Mouse (Mus musculus): Measurements from ENCODE around the gene Plcb4.

Gene Plcb4

DNA sequence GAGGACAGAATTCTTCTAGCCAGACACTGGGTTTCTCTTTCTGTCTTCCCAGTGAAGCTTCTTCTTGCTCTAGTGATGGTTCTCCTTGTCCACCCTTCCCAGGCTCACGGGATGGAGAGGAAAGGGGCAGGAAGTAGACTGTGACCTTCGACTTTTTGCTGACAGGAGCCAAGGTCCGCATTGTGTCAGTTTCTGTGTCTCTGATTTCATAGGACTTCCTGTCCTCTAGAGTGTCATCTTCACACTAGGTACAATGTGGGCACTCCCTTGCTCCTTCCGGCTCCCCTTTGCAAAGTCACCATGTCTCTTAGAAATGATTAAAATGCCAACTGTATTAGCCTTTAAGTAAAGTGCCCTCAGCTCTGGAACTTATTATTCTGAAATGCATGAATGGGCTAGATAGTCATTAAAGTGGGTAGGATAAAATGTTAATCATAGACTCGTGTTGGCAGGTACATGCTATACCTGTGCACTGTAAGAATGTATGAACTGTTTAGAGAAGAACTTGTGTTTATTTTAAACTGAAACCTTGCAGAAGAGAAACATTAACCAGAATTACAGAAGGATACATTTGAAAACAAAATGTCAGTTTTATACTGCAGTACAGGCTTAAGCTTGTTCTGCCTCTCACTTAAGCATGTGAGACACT lies 152.8 kb downstream of the Plcb4 start:
- DNase-seq (ENCODE audit: low read depth) = no peak

DNA sequence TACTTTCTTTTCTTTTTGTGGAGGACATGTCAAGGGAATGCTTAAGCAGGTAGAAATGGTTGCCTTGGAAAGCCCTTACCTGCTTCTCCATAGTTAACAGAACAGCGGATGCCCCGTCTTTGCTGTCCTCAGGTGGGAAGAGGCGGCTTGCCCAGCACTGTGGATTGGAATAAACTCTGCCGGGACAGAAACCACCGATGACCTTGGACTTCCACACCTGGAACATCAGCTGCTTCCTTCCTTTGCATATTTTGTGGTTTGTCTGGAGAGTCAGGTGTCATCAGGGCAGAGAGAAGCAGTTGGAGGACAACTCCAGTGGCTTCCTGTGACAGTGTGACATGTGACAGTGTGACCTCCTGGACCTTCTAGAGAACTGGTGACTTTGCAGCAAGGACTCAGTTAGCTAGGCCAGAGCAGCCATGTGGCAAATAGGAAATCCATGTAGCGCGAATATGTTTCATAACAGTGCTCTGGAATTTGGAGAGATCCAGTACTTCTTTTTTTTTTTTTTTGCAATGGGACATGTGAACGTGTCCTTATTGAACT lies 154.0 kb downstream of the Plcb4 start:
- no peak for DNase-seq (ENCODE audit: low read depth)

DNA sequence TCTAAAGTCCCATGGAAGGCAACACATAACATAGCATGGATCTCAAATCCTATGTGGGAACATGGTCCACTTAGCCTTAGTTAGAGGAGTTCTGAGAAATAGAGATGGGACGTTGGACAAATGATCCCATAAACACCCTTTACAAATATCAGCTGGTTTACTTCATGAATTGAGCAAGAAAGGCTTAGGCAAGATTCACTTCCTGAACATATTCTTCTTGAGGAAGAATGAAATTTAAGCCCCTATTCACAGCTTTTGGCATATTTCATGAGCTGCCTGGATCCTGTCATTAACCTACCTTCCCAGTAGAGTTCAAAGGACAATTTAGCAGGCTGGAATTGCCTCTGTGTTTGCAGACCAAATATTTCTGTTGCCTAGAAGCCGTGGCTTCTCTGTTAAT lies 161.9 kb downstream of the Plcb4 start:
- no peak for DNase-seq (ENCODE audit: low read depth)

DNA sequence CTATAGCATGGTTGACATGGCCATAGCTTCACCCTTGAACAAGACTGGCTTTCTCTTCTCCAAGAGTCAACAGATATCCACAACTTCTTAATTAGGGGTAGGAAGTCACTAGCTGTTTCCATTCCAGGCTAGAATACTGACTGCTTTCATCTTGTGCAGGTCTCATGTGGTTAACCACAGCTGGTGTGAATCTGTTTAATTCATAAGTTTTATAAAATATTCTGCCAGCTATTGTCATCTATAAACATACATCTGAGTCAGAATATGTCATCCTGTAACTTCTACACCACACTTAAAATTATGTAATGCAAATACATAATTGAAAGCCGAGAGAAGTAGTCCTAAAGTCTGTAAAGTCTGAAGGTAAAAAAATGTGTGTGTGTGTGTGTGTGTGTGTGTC lies 164.9 kb downstream of the Plcb4 start:
- no peak for DNase-seq (ENCODE audit: low read depth)

DNA sequence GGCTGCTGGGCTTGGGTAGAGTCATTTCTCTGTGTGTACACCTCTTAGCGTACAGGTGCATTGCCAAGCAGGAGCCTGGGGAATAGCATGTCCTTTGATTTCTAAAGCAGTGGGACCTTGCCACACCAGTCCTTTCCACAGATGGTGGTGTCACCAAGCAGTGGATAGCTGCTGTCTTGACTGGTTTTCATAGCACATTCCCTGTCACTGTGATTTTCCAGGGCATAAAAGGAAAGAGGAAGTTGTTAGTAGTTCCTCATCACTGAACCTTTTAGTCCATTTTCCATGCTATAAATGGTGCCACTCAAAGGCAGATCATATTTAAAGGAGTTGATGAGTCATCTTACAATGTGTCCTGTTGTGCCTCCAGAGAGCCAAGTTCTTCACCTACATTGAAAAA lies 165.9 kb downstream of the Plcb4 start:
- DNase-seq (ENCODE audit: low read depth) = no peak

DNA sequence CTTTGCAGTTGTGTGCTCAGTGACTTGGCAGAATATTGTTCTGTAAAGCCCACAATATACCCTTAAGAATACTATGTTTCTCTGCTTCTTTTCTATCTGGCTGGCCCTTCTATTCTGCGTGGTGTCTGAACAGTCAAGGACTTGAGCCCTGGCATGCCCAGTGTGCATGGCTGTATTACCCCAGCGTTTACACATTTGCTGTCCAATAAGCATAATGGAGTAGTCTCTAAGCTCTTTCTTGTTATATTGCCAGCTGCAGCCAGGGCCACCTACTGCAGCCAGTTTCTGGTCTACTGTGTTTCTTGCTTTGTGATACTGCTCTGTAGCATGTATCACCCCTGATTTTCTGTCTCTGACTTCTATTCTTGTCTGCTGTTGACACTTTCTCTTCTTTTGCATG lies 166.8 kb downstream of the Plcb4 start:
- no peak for DNase-seq (ENCODE audit: low read depth)

DNA sequence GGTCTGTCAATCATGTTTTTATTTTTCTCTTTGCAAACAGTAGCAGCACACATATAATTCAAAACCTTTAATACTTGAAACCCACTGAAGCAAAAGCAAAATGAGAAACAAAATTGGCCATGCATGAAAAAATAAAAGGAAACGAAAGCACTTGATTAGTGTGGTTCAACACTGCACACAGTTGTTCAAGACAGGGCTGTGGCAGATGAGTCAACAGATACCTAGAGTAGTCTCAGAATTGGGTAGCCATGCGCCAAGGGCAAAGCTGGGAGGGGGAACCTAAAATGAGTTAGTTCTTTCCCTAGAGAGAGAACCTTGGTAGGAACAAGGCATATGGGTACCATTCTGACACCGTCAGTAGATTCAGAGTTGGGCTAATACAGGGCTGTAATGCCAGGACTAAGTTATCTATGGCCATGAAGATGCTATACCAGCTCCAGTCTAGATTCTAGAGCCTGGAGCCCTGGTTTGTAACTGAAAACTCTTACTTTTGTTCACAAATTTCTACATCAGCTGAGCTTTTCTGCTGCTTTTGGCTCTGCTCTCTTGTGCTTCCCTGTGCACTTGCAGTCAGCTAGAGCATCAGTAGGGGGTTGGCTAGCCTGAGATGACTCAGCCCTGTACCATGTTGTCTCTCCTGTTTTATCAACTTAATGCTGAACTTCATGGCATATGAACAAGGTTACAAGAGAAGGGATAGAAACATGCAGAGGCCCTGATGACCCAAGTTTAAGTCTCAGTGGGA lies 168.0 kb downstream of the Plcb4 start:
- DNase-seq (ENCODE audit: low read depth) = no peak

DNA sequence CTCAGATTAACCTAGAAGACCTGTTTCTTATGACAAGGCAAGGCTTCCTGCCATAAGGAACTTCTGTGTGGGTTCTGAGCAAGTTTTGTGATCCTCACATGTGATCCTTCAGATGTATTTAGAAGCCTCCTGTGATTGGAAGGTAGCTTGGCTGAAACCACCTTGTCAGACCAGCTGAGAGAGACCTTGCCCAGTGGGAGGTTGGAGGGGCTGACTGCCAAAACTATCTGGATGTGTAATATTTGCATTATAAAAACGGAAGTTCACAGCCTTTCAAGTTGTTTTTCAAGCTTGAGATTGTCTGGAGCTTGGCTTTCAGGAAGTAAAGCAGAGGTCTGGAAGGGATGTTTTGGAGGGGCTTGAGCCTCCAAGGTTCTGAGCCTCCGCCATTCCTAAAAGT lies 169.6 kb downstream of the Plcb4 start:
- DNase-seq (ENCODE audit: low read depth) = no peak

DNA sequence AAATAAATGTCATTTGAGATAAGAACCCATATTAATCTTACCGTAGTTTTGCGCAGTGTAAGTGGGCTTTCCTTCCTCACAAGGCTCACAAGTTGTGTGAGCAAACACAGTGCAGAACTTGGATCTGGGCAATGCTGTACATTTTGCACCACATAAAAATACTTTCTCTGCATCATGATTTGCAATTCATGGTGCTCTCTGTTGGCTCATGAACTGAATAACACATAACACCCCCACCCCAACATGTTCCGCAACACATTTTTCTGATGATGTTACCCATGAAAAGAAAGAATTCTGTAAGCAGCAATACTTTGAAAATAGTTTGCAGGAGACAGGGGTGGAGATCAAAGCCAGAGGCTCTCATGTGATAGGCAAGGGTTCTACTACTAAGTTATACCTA lies 174.9 kb downstream of the Plcb4 start:
- DNase-seq (ENCODE audit: low read depth) = no peak

DNA sequence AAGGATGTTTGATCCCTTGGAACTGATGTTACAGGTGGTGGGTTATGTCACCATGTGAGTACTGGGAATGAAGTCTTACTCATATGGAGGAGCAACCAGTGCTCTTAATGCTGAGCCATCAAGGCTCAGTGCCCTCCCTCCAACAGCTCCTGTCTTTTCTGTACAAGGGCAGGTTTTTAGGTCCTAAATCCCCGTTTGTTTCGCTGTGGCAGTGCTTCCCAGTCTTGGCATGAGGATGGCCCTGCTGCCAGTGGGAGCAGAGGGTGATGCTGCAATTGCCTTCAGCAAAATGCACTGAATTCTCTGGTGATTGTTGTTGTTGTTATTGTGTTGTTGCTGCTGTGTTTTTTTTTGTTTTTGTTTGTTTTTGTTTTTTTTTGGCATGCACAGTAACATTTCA lies 175.6 kb downstream of the Plcb4 start:
- no peak for DNase-seq (ENCODE audit: low read depth)

DNA sequence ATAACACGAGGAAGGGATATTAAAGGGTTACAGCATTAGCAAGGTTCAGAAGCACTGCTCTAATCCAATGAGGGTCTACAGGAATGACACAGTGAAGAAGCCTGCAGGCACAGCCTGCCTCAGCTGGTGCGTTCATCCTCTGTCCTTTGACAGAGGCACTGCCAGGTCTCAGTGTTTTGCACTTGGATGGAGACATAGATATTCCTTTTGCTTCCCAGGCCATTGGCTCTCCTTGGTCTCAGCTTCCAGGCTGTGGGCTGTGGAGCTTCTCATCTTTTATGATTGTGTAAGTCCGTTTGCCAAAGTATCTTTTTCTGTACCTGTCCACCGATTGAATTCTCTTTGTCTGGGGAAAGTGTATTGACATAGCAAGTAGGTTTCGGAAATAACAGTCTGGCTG lies 177.1 kb downstream of the Plcb4 start:
- DNase-seq (ENCODE audit: low read depth) = no peak

DNA sequence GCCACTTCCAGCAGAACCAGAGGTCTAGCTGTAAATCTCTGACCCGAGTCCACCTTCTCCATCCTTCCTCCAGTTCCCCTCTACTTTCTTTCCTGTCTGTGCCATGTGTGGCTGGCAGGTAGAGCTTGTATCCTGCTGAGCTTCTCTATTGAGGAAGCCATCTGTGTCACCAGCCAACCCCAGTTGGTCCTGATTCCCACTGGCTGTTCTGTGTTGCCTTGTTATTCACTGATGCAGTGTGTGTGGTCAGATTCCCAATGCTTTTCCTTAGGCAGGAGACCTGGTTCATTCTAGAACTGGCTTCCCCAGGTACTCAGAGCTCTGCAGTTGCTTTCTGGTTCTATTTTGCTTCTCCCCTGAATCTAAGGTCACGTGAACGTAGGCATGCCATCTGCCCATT lies 177.6 kb downstream of the Plcb4 start:
- DNase-seq (ENCODE audit: low read depth) = no peak

DNA sequence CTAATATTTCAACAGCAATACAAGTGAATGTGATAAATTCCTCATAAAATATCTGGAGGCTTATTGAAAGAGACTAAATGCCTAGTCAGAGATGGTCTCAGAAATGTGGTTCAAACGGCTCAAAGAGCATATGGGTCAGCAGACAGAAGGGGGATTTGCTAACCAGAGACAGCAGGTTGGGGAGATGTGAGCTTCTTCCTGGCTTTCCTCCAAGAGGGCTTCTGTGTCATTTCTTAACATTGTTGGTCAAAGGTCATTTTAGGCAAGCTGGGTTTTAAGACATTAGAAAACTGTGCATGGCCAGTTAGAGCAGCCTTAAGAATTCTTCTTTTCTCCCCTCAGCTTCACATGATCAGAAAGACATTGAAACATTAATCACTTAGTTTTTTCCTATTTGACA lies 178.9 kb downstream of the Plcb4 start:
- DNase-seq (ENCODE audit: low read depth) = no peak

DNA sequence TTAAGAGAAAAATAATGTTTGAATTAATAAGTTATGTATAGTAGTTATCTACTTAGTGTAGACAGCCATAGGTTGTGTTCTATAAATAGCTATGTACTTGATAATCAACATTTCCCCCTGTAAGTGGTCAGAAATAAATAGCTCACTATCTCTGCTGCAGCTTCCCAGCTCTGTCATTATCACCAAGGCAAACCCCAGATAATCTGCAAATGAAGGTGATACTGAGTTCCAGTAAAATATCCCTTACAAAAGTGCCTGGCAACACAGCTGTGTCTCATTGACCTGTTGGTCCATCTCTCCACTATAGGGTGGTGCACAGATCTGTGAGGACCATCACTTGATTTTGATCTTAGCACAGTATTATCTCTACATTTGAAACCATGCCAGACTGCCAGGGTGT lies 179.3 kb downstream of the Plcb4 start:
- no peak for DNase-seq (ENCODE audit: low read depth)

DNA sequence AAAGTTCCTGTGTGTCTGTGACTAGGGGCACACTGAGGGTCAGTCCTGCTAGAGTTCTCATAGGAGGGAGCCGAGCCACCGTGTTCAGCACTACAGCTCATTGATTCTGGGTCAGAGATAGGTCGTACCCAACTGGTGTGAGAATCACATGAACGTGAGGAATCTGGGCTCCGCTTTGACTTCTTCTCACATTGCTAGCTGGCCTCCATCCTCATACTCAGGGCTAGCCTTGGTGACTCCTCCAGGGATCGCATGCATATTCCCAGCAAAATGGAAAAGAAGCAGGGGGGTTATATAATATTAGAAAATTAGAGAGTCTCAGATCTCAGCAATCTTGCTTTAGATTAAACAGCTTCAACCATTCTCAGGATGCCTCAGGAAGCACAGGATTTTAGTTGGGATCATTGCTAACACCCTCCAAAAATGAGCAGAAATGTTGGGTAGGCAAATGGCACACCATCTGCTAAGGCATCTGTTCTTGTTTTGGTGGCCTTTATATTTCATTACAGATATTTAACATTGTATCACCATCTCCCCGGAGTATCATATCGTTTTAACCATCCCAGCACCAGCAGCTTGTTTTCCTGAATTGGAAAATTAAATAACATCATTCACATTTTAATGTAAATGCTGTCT lies 180.0 kb downstream of the Plcb4 start:
- DNase-seq (ENCODE audit: low read depth) = no peak

DNA sequence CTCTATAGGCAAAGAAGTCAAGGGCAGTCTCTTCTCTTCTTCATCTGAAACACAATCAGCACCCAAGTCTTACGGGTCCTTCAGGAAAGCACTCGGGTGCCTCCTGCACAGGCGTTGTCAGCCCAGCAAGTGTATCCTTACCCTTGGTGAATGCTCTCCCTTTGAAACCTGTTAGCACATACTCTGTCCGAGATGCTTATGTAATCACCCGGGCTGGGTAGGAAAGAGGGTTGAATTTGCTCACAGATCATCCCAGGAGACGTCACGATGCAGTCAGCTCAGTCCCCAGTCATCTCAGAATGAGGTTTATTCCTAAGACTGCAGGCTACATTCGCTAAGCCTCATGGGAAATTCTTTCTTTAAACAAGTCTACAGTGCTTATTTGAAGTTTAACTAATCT lies 184.9 kb downstream of the Plcb4 start:
- DNase-seq (ENCODE audit: low read depth) = no peak

DNA sequence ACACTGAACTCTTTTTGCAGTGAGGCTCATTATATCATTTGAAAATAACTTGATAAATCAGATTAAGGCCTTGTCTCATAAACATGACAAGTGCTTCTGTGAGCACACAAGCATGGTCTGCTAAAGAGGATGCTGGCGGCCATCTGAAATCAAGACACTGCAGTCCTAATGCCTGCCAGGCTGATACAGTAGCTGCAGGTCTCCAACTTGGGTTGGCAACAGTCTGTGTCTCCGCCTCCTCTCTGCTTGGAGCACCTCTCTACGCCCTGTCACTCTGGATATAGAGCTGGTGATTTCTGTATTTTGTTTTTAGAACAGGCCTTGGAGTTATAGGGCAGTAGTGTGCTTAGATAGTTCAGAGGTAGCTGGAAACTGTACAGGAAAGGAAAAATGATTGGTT lies 188.1 kb downstream of the Plcb4 start:
- DNase-seq (ENCODE audit: low read depth) = no peak

DNA sequence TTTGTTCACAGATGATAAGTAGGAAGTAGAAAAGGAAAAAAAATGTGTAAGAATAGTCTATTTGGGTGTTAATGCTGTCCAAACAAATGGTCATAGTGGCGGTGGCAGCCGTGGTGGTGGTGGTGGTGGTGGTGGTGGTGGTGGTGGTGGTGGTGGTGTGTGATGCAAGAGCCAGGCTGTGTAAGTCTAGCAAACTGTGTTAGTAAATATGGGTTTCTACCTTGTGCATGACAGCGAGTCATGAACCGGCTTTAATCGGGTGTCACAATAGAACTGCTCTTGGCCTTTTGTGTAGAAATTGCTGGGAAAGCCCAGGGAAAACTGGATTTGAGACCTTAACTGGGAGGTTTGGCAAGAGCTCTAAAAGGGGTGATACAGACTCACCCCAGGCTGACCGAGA lies 188.9 kb downstream of the Plcb4 start:
- DNase-seq (ENCODE audit: low read depth) = no peak

DNA sequence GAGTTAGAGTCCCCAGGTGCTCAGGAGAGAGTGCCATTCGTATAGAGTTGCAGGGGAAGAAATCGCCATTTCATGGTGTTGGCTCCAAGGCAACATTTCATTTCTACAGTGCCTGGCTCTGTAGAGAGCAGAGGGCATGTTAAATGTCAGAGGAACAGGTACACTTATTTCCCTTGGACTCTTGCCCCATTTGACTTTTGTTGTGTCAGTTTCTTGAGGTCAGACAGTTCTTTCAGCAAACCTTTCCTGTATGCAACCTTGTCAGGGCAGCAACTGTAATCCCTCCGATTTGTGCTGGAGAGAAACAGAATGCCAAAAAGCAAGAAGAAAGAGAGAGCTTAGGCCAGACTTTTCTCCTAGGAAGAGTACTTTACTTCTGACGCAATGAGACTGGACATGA lies 189.4 kb downstream of the Plcb4 start:
- DNase-seq (ENCODE audit: low read depth) = no peak

DNA sequence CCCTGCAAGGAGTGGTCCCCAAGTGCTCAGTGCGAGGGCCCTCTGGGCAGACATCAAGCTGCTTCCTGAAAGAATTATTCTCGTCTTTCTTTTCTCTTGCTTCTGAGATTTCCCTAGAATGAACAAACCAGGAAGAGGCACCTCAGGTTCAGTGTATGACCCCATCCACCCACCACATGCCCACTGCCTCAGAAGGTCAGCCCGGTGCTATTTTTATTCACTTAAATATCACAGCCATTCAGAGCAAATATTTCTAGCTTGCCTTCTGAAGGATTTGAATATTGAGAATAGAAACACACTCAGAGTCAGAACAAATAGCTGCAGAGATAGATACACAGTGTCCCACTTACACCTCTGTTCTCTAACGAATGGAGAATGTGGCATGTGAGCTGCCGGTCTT lies 193.2 kb downstream of the Plcb4 start:
- no peak for DNase-seq (ENCODE audit: low read depth)

DNA sequence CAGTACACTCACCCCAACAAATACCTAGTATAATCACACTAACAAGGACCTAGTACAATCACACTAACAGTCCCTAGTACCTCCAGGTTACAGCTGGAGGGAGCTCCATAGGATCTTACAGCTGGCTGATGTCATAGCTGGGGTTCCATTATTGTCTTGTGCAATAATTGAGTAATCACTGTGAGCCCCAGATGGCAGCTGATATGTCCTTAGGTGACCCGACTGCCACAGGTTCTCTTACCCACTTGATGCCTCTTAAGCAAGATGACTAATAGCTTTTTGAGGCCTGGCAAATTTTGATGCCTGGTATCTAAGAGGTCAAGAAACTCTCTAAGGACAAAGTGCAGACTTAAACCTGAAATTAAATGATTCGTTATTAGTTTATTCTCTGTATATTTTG lies 194.3 kb downstream of the Plcb4 start:
- DNase-seq (ENCODE audit: low read depth) = no peak

DNA sequence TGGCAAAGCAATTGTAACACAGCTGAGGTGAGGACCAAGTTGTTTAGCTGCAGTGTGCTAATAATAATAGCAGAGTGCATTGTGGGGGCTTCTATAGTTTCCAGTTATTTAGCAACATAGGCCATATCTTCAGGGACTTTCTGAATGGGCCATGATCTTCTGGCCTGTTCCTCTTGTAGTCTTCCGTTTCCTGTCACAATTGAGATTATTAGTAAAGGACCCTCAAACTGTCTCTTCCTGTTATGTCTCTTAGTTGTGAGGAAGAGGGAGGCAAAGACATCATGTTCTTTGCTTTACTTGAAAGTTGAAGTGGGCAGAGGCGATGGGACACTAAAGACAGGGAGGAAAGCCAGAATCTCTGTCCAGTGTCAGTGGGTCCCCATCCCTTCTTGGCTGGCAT lies 195.2 kb downstream of the Plcb4 start:
- DNase-seq (ENCODE audit: low read depth) = no peak

DNA sequence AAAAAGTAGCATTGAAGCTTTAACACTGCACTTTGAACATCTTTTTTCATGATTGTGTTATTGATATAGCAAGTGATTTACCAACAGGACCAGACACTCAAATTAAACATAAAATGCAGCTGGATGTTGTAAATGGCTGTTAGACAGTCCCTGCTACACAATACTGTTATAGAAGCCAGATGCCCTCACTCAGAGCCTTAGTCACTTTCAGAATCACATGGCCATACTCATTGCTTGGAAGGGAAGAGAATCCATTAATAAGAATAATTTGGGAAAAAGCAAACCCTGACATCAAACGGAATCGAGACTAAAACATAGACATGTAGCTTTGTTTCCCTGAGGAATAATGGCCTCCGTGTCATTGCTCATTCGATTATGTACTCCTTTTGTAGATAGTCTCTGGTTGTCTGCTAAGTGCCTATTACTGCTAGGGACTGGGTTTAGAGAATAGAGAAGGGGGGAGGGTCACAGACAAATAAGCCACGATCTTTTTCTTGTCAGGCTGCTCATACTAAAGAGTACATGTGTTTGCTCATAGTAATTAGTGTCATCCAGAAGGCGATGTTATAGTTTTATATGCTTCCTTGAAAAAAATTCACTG lies 197.2 kb downstream of the Plcb4 start:
- no peak for DNase-seq (ENCODE audit: low read depth)

Measured in induced T-regulatory cell, adult 2 months (primary cell).